Mouse (Mus musculus): ENCODE measurements around the gene Rpf2.

DNA sequence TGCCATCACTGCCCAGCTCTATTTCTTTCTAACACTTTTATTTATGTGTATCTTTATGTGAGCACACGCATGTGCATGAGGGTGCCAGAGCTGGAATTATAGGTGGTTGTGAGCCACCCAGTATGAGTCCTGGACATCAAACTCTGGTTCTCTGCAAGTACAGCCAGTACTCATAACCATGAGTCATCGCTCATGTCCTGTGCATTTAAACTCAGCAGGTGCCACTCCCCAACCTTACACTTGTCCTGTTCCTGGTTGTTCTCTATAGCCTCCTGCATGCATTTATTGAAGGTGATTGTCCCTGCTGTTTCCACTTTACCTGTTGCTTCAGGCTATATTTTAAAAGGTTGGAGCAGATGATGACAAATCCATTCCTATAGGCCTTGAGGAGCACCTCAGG lies 34.7 kb upstream of the Rpf2 start:
- no peak for TF ChIP-seq CTCF (IDR thresholded peaks at IDR 0.05; ENCODE audit: low read depth)
- TF ChIP-seq EP300 (IDR thresholded peaks at IDR 0.05; ENCODE audit: low read depth) = no peak

All from liver, embryonic 14.5 days (tissue).